Mouse (Mus musculus): ENCODE results near the gene Arhgef15.

- TF ChIP-seq ZNF384 (IDR thresholded peaks at IDR 0.05; ENCODE audit: low read depth, low read length) (no peak), HCFC1 (IDR thresholded peaks at IDR 0.05; ENCODE audit: borderline replicate concordance, insufficient read depth, low read length) (no peak), ZC3H11A (IDR thresholded peaks at IDR 0.05; ENCODE audit: borderline replicate concordance, low read depth, low read length) (no peak)
These were observed 9.7 kb downstream of the Arhgef15 start for GRCm38 (mm10) chr11:68947542-68947993.
